Mouse (Mus musculus) liver, postnatal 0 days (tissue): ENCODE results near the gene Slit3.

Source experiments
- CTCF ChIP-seq: sonication (generic); IDR thresholded peaks from 2 replicates; pipeline ENCODE4 v1.5.1; 2016; ENCODE audit warnings: antibody characterized with exemption, low read depth
- EP300 ChIP-seq: IDR thresholded peaks from 2 replicates; pipeline ENCODE4 v1.6.1; 2016; ENCODE audit warnings: antibody characterized with exemption, low read depth, mild to moderate bottlenecking

DNA sequence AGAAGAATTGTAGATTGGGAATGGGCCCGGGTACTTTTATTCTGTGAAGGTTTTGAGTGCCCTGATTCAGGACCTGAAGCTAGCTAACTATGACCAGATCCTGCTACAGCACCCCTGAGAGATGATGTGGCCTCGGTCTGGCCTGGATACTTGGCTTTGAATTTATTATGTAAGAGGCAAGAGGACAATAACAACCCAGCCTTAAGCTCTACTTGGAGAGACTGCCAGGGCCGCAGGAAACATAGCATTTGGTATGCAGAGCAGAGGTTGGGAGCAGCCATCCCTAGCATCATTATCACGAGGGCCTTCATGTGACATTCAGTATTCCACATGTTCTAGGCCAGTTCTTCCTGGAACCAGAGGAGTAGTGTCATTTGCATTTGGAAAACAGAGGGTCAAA, 111.3 kb downstream of the Slit3 start:
- TF ChIP-seq CTCF = no peak
- no peak for TF ChIP-seq EP300
